Mouse (Mus musculus): ENCODE data around the gene Poglut1. TPM values are rescaled to one million over a fixed set of nuclear protein-coding genes. Genes with fewer than 3 reads are reported as not detected.
A peak's percentile ranks its signal among the peaks of the same experiment; 100 is the strongest.
"Not testable (repeated sequence)": the region's sequence is repeated elsewhere in the genome, so short reads cannot be mapped to it uniquely, and the experiment has no call there.

Poglut1 gene
- polyA plus RNA-seq, 1 experiment from 2014 or later = 72.5 TPM

GRCm38 (mm10) chr16:38482780-38483562 is 67.1 kb downstream of the Poglut1 start:
- Histone ChIP-seq H3K9me3 (no peaks in the 10 kb centered on the region), H3K27me3 (peaks cover 19% of the 10 kb centered on the region), H3K36me3 (no peaks in the 10 kb centered on the region), H3K27ac (replicated peaks) (no peak overlapping the region), H3K4me3 (peak overlapping the region; percentile 34), H3K9ac (replicated peaks) (0 out of 2 replicates have a peak overlapping the region, but pooled peaks have one; percentile 34), H3K4me1 (peaks cover 10% of the 10 kb centered on the region; the same call in 1 of the 2 replicates), H3K4me2 (replicated peaks) (peak overlapping the region; percentile 56)
- 17% methylated on average over 32 of the region's 32 CpGs for WGBS
- ATAC-seq (ENCODE audit: low FRiP score, low read depth) = no peak

GRCm38 (mm10) chr16:38481327-38481726 is 68.7 kb downstream of the Poglut1 start:
- H3K4me1 ChIP-seq = peaks cover 18% of the 10 kb centered on the region
- ATAC-seq (ENCODE audit: low FRiP score, low read depth) = no peak
- no peak overlapping the region for H3K9ac ChIP-seq (replicated peaks)
- no peak overlapping the region for H3K4me2 ChIP-seq (replicated peaks)
- peaks cover 22% of the 10 kb centered on the region for H3K27me3 ChIP-seq
- H3K4me3 ChIP-seq = no peak overlapping the region
- H3K27ac ChIP-seq (replicated peaks) = no peak overlapping the region
- no peaks in the 10 kb centered on the region for H3K9me3 ChIP-seq
- WGBS = 82% methylated on average over 4 of the region's 4 CpGs
- H3K36me3 ChIP-seq = no peaks in the 10 kb centered on the region

- Histone ChIP-seq H3K4me2 (replicated peaks) (no peak overlapping the region), H3K4me1 (peaks cover 14% of the 10 kb centered on the region), H3K27ac (replicated peaks) (no peak overlapping the region), H3K4me3 (no peak overlapping the region), H3K27me3 (peaks cover 11% of the 10 kb centered on the region), H3K36me3 (no peaks in the 10 kb centered on the region), H3K9ac (replicated peaks) (no peak overlapping the region), H3K9me3 (no peaks in the 10 kb centered on the region)
- 92% methylated on average over 3 of the region's 3 CpGs for whole genome bisulfite sequencing
- no peak for ATAC-seq (ENCODE audit: low FRiP score, low read depth)
Observed at GRCm38 (mm10) chr16:38478296-38478695, 71.8 kb downstream of the Poglut1 start.

GRCm38 (mm10) chr16:38477241-38477608 is 72.8 kb downstream of the Poglut1 start:
- H3K9me3 ChIP-seq; ATAC-seq (ENCODE audit: low FRiP score, low read depth); H3K36me3 ChIP-seq; H3K27ac ChIP-seq (replicated peaks); H3K27me3 ChIP-seq; H3K9ac ChIP-seq (replicated peaks): not testable (repeated sequence)
- Histone ChIP-seq H3K4me1 (peaks cover 10% of the 10 kb centered on the region), H3K4me3 (peak overlapping the region; percentile 37), H3K4me2 (replicated peaks) (peak overlapping the region; percentile 65)
- WGBS = 59% methylated on average over 14 of the region's 14 CpGs

- H3K36me3 ChIP-seq = no peaks in the 10 kb centered on the region
- WGBS = 11% methylated on average over 34 of the region's 34 CpGs
- peaks cover 10% of the 10 kb centered on the region for H3K4me1 ChIP-seq
- no peak overlapping the region for H3K27ac ChIP-seq (replicated peaks)
- peak overlapping the region; percentile 37 for H3K4me3 ChIP-seq
- H3K9me3 ChIP-seq = no peaks in the 10 kb centered on the region
- peak overlapping the region; percentile 65 for H3K4me2 ChIP-seq (replicated peaks)
- peak overlapping the region; percentile 43 for H3K9ac ChIP-seq (replicated peaks)
- peaks cover 5% of the 10 kb centered on the region for H3K27me3 ChIP-seq
- no peak for ATAC-seq (ENCODE audit: low FRiP score, low read depth)
Observed at GRCm38 (mm10) chr16:38476312-38477240, 73.5 kb downstream of the Poglut1 start.

GRCm38 (mm10) chr16:38475681-38476311 is 74.3 kb downstream of the Poglut1 start:
- no peak for ATAC-seq (ENCODE audit: low FRiP score, low read depth)
- peaks cover 3% of the 10 kb centered on the region for H3K27me3 ChIP-seq
- H3K4me1 ChIP-seq = peaks cover 10% of the 10 kb centered on the region
- H3K9ac ChIP-seq (replicated peaks) = no peak overlapping the region
- H3K9me3 ChIP-seq = no peaks in the 10 kb centered on the region
- H3K4me3 ChIP-seq = no peak overlapping the region
- no peak overlapping the region for H3K27ac ChIP-seq (replicated peaks)
- H3K4me2 ChIP-seq (replicated peaks) = peak overlapping the region; percentile 65; the same call in 1 of the 2 replicates
- WGBS = 60% methylated on average over 4 of the region's 4 CpGs
- no peaks in the 10 kb centered on the region for H3K36me3 ChIP-seq

Other genes starting within 250 kb of the Poglut1 start
- 0.51 and 0.59 TPM in 2 replicates for gene Maats1, start 208.1 kb downstream of the Poglut1 start, polyA plus RNA-seq (2016; fragmentation: Nextera tagmentation; extraction: Ambion mirVana)
- gene Cox17, start 203.3 kb downstream of the Poglut1 start, polyA plus RNA-seq (2016; fragmentation: Nextera tagmentation; extraction: Ambion mirVana) = 118 and 130 TPM in 2 replicates
- not detected in 2 replicates for gene Gm21987, start 203.2 kb downstream of the Poglut1 start, polyA plus RNA-seq (2016; fragmentation: Nextera tagmentation; extraction: Ambion mirVana)
- 0.51 and 0.57 TPM in 2 replicates for gene Popdc2, start 188.0 kb downstream of the Poglut1 start, polyA plus RNA-seq (2016; fragmentation: Nextera tagmentation; extraction: Ambion mirVana)
- 0.18 and 0.41 TPM in 2 replicates for gene Pla1a, start 117.1 kb downstream of the Poglut1 start, polyA plus RNA-seq (2016; fragmentation: Nextera tagmentation; extraction: Ambion mirVana)
- 138 and 141 TPM in 2 replicates for gene Adprh, start 97.6 kb downstream of the Poglut1 start, polyA plus RNA-seq (2016; fragmentation: Nextera tagmentation; extraction: Ambion mirVana)
- 0.67 and 0.87 TPM in 2 replicates for gene Cd80, start 94.7 kb downstream of the Poglut1 start, polyA plus RNA-seq (2016; fragmentation: Nextera tagmentation; extraction: Ambion mirVana)
- 35.2 and 37.0 TPM in 2 replicates for gene Timmdc1, start 27.6 kb downstream of the Poglut1 start, polyA plus RNA-seq (2016; fragmentation: Nextera tagmentation; extraction: Ambion mirVana)
- 66.3 and 69.1 TPM in 2 replicates for gene Tmem39a, start 8.4 kb upstream of the Poglut1 start, polyA plus RNA-seq (2016; fragmentation: Nextera tagmentation; extraction: Ambion mirVana)
- gene Arhgap31, start 163.0 kb upstream of the Poglut1 start, polyA plus RNA-seq (2016; fragmentation: Nextera tagmentation; extraction: Ambion mirVana) = 10.5 and 11.8 TPM in 2 replicates
- gene B4galt4, start 192.0 kb upstream of the Poglut1 start, polyA plus RNA-seq (2016; fragmentation: Nextera tagmentation; extraction: Ambion mirVana) = 24.6 and 24.7 TPM in 2 replicates